Mouse (Mus musculus) gastrocnemius, adult 2 months (tissue): ENCODE measurements at regions not wholly inside any gene's neighbourhood (a gene's known extent, or its start where the extent isn't known, plus 50 kb on each side); places are given as distances from the start of the nearest gene placed in this dataset.

Experiments used
- DNase-seq: peaks from one replicate; pipeline ENCODE4 v3.0.0; 2022
- H3K27ac ChIP-seq: fragments of 200-600 bp; 2 replicates; pipeline ENCODE4 v1.8.1; 2022; ENCODE audit warnings: mild to moderate bottlenecking
- H3K4me3 ChIP-seq: fragments of 200-600 bp; 2 replicates; pipeline ENCODE4 v1.8.1; 2022; ENCODE audit warnings: mild to moderate bottlenecking, moderate library complexity
- CTCF ChIP-seq: fragments of 200-600 bp; IDR thresholded peaks from 2 replicates; pipeline ENCODE4 v1.8.1; 2022; ENCODE audit warnings: antibody characterized with exemption, mild to moderate bottlenecking, moderate library complexity
- intact Hi-C: fragments of 180-260 bp; cut with DNase I; formaldehyde crosslinking; loops from one replicate; pipeline ENCODE4 v1.15.1; 2025

DNA sequence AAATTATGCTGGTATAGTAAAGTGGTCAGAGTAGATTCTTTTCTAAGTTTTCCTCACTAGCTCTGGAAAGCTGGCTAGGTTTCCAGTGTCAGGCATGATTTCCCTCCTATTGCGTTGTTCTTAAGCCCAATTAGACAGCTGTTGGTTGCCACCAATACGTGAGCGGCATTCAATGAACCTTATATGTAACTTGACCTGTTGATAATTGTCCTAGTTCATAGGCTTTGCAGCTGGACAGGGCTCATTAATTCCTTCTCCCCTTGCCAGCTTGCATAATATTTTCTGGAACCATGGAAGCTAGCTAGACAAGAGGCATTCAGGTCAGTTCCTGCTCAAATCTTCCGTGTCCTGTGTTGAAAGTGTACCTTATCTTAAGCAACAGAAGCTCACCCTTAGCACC, 152.9 kb upstream of the Sstr4 start:
- Histone ChIP-seq H3K4me3 (no peak overlapping the region), H3K27ac (no peak overlapping the region)
- no peak for DNase-seq
- intact Hi-C loops, result no loop called here
- no peak for TF ChIP-seq CTCF

DNA sequence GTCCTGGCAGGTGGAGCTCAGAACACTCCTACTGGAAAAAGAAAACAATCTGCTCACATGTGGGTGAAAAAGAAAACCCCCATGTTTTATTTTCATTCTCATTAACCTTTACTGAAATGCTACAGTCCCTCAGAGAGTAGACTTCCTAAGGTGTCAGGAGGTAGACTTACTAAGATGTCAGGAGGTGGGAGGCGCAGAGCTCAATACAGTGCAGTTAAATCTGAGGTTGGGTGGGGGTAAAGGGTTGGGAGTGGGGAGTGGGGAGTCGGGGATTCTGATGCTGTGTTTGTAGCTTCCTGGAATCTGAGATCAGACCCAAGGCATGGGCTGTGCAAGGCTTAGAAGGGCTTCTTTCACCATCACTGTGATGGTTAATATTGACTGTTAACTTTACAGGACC, 149.6 kb upstream of the Sstr4 start:
- no peak overlapping the region for H3K27ac ChIP-seq
- intact Hi-C loops, result no loop called here
- DNase-seq, result no peak
- H3K4me3 ChIP-seq, result no peak overlapping the region
- no peak for TF ChIP-seq CTCF

DNA sequence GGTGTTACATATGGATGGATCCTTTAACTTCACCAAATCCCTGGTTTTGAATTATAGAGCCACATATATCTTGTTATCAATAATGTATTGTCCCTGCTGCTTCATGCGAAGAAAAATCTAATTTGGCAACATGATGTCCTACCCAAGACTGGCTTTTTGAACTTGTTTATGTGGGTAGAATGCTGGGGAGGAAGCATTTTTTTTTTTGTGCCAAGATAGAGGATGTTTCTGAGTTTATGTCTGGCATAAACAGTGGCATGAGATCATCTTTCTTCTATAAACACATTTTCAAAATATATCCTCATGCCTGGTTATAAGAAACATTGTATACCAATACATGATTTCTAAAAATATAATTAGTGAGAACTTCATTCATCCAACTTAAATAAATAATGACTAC, 144.2 kb upstream of the Sstr4 start:
- no peak for DNase-seq
- intact Hi-C loops, result no loop called here
- no peak overlapping the region for H3K4me3 ChIP-seq
- no peak for TF ChIP-seq CTCF
- H3K27ac ChIP-seq, result no peak overlapping the region

DNA sequence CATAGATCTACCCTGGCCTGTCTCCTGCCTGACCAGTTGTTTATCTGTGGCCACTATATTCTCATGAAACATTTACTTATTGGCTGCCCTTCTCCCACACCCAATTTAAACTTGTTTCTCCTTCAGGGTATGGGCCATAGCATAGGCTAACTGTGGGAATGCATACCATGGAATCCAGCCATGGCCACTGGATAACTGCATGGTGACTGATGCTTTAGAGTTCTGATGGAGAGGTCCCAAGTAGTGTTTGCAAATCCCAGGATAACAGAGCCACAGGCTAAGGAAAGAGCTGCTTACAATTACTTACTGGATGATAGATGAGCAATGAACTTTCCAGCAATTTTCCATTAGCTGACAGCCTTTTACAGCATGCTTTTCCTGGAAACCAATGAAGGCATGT, 139.5 kb upstream of the Sstr4 start:
- TF ChIP-seq CTCF, result no peak
- intact Hi-C loops, result no loop called here
- Histone ChIP-seq H3K4me3 (no peak overlapping the region), H3K27ac (no peak overlapping the region)
- no peak for DNase-seq

DNA sequence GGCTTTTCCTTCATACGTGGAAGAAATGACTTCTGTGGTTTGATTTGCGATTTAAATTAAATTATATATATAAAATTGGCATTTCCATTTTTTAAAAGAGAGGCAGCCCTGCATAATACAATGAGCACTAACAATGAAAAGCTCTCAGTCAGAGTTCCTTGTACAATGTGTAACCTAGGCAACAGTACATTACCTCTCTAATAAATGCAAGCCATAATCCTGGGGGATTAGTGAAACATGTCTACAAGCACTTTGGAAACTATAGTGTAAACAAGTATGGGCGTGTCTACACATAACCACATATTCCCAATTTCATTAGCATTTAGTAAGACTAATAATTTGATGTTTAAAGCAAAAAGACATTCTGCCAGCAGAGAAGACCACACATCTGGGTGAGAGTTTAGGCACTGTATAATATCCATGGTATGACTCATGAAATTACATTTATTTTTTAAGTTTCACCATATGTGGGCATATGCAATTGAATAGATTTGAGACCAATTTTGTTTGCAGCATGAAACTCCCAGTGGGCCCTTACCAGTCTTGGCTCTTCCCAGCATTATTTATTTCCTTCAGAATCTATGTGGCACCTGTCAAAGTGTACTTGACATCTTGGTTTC, 130.9 kb upstream of the Sstr4 start:
- Histone ChIP-seq H3K4me3 (no peak overlapping the region), H3K27ac (no peak overlapping the region)
- no peak for DNase-seq
- intact Hi-C loops, result no loop called here
- no peak for TF ChIP-seq CTCF

DNA sequence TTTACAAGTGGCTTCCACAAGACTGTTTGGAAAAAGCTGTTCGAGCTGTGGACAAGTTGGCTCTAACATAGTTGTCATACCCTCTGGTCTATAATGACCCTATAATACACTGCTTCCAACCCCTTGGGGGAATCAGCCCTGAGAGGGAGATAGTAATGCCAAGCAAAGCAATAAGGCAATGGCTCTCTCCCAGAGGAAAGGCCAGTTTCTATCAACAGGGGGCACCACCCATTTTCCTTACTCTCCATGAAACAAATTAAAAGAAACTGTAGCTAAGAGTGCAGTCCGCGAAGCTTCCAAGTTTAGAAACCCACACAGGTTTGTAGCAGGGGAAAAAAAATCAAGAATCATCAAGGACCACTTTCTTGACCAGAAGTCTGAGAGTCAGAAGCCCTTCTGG, 115.9 kb upstream of the Sstr4 start:
- no peak for DNase-seq
- no peak overlapping the region for H3K27ac ChIP-seq
- intact Hi-C loops, result loop anchor here (10.0 kb wide), 1 partner anchor 116 kb away; the partner anchor contains the start of gene Sstr4
- TF ChIP-seq CTCF, result peak; percentile 32; the same call in 1 of the 2 replicates
- no peak overlapping the region for H3K4me3 ChIP-seq

DNA sequence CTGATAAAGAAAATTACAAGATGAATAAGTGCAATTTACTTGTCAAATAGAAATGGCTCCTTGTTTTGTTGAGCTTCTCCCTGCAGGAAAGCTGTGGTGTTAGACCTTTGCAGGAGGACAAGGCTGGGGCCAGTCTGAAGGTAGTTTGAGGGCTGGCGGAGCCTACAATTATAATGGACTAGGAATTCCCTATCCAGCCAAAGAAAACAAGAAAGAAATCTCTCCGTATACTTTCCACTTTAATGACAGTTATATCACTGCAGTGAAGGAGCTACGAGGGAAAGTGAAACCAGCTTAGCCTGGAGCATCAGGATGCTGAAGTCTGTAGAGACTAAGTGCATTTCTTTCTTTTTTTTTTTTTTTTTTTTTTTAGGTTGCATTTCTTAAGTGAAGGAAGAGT, 104.8 kb upstream of the Sstr4 start:
- intact Hi-C loops, result no loop called here
- Histone ChIP-seq H3K4me3 (peak overlapping the region; percentile 51), H3K27ac (peak overlapping the region; percentile 44; the same call in 1 of the 2 replicates)
- no peak for TF ChIP-seq CTCF
- no peak for DNase-seq

DNA sequence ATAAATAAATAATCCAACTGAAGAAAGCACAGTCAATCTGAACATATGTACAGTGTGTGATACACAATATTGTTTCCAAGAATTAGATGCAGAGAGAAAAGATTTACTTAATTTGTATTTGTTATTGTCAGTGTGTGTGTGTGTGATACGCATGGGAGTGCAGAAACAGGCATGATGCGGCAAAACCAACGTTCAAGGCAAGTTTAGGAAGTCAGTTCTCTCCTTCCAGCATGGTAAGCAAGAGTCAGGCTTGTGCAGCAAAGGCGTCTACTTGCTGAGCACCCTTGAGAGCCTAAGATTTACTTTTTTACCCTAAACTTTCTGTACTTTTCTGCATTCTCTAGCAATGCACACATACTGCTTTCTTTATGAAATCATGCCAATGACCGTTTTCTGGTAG, 102.7 kb upstream of the Sstr4 start:
- H3K27ac ChIP-seq, result no peak overlapping the region
- intact Hi-C loops, result no loop called here
- TF ChIP-seq CTCF, result no peak
- H3K4me3 ChIP-seq, result no peak overlapping the region
- no peak for DNase-seq

DNA sequence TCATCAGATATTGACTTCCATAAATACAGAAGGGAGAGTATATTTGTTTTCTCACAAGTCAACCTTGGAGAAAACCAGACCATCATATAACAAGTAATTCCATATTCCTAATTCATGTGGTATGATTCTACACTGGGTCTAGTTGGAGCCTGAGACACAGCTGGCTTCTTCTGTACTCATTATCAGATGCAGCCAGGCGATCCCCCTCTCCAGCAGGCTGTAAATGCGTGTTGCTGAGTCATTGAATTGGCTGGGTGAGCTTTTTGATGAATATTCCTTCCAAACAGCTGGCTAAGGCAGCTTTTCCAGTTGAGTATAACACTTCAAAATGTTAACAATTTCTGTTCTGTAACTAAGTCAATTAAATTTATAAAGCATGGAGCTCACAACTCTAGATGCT, 102.2 kb upstream of the Sstr4 start:
- TF ChIP-seq CTCF, result no peak
- intact Hi-C loops, result no loop called here
- H3K4me3 ChIP-seq, result no peak overlapping the region
- DNase-seq, result peak; percentile 26
- H3K27ac ChIP-seq, result no peak overlapping the region

DNA sequence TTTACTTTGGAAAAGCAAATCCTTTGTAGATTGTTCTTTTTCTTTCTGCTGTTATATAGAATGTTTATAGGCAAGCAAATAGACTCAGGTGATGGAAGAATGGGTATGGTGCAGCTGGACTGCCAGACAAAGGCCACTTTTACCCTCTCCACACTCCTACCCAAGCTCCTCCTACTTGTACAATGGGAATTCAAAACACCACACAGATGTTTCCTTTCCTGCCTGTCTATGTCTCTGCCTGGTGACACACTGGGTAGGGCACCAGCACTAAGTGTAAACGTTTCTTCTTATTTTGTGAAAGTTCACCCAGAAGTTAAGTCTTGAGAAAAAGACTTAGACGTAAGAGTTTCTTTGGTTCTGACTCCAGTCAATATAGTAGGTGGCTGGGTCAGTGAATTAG, 94.3 kb upstream of the Sstr4 start:
- DNase-seq, result no peak
- no peak overlapping the region for H3K27ac ChIP-seq
- no peak overlapping the region for H3K4me3 ChIP-seq
- TF ChIP-seq CTCF, result no peak
- intact Hi-C loops, result no loop called here

DNA sequence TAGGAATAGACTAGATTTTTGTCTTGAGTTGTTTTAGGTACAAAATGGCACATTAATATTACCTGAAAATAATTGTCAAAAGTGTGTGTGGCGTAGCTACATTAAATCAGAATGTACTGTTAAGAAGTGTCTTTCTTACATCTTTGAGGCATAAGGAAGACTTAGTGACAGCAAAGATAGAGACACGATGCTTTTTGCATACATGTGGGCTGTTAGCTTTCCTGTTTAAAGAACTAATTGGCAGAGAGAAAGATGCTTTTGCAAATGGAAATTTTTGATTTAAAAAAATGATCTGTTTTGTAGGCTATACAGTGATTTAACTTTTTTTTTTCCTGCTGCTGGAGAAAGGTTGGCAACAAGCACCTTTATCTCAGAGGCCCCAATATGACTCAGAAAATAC, 82.9 kb upstream of the Sstr4 start:
- no peak for DNase-seq
- TF ChIP-seq CTCF, result no peak
- intact Hi-C loops, result no loop called here
- H3K4me3 ChIP-seq, result no peak overlapping the region
- H3K27ac ChIP-seq, result no peak overlapping the region

DNA sequence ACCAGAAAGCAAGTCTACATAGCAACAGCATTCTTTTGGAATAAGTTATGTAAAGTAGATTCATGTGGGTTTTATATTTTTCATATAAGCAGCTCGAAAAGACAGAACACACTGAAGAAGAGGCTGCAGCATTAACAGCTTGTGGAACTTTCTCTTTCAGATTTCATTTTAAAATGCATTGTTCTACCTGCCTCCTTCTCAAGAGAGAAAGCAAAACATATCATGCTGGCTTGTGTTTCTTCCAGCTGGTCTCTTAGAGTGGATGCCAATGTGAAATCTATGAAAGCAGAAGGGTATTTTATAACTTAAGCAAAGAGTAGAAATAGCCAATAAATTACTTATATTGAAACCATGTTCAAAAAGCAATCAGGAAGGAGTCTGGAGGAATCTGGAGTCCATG, 74.2 kb upstream of the Sstr4 start:
- H3K27ac ChIP-seq, result no peak overlapping the region
- no peak for DNase-seq
- no peak for TF ChIP-seq CTCF
- H3K4me3 ChIP-seq, result no peak overlapping the region
- intact Hi-C loops, result no loop called here

DNA sequence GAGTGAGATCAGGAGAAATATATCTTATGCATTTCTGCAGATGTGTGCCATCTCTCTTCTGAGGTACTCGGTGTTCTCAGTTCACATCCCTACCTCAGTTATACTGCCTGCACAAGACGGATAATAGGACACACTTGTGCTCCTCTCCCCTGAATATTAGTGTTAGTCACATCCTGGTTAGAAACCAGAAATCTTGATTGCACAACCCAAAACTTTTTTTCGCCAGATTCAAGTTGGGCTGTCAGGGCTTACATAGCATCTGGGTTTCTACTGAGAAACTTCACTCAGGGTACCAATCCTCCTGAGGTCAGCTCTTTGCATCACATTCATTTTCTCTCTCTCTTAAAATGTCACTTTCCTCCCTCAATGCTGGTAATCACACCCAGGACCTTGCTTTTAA, 69.8 kb upstream of the Sstr4 start:
- no peak overlapping the region for H3K27ac ChIP-seq
- no peak for TF ChIP-seq CTCF
- intact Hi-C loops, result no loop called here
- no peak for DNase-seq
- no peak overlapping the region for H3K4me3 ChIP-seq

DNA sequence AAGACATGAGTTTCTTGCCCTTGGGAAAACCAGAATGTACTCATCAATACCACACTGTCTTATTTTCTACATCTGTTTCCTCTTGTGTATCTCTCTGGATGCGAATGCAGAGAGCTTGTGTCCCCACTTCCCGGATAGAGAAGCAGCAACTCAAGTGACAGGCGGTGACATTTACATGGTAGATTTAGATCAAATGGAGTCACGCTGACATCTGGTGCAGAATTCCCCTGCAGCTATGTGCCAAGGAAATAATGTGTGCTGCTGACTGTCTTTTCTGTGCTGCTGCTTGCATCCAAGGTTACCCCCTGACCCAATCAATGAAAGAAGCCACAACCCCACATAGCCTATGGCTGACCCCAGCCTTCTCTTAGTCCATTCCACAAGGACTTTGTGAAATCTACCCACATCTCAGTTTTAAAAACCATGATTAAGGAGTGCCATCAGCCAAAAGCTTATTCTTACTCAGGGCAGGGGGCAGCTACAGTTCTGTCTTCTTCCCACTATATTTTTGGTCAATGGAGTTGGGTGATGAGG, 69.2 kb upstream of the Sstr4 start:
- no peak for DNase-seq
- intact Hi-C loops, result no loop called here
- TF ChIP-seq CTCF, result no peak
- Histone ChIP-seq H3K27ac (no peak overlapping the region), H3K4me3 (no peak overlapping the region)
